Mouse (Mus musculus) liver, embryonic 15.5 days (tissue): Measurements from ENCODE around the gene Gps2. TPM values are rescaled to one million over a fixed set of nuclear protein-coding genes. Genes with fewer than 3 reads are reported as not detected.
A peak's percentile ranks its signal among the peaks of the same experiment; 100 is the strongest.
"Not testable (repeated sequence)": the region's sequence is repeated elsewhere in the genome, so short reads cannot be mapped to it uniquely, and the experiment has no call there.

Experiments used
- ATAC-seq: fragments of 200-750 bp; cut with Nextera tagmentation; 2 replicates; pipeline ENCODE4 v1.8.0; 2017; ENCODE audit warnings: moderate number of reproducible peaks, mild to moderate bottlenecking, moderate library complexity; ENCODE audit not compliant: insufficient read depth
- H3K27ac ChIP-seq: fragments of 300-500 bp; sonication (generic); replicated peaks from 2 replicates; pipeline ENCODE4 v1.5.1; 2015; ENCODE audit warnings: mild to moderate bottlenecking, inconsistent platforms
- H3K27me3 ChIP-seq: fragments of 300-500 bp; sonication (generic); 2 replicates; pipeline ENCODE4 v1.6.1; 2015; ENCODE audit warnings: mild to moderate bottlenecking, inconsistent platforms
- H3K36me3 ChIP-seq: fragments of 300-500 bp; sonication (generic); replicated peaks from 2 replicates; pipeline ENCODE4 v1.6.1; 2015; ENCODE audit warnings: moderate library complexity, mild to moderate bottlenecking, inconsistent platforms
- H3K4me1 ChIP-seq: fragments of 300-500 bp; sonication (generic); replicated peaks from 2 replicates; pipeline ENCODE4 v1.6.1; 2015; ENCODE audit warnings: inconsistent platforms
- H3K4me2 ChIP-seq: fragments of 300-500 bp; sonication (generic); 2 replicates; pipeline ENCODE4 v1.6.1; 2015; ENCODE audit warnings: moderate library complexity, mild to moderate bottlenecking, inconsistent platforms
- H3K4me3 ChIP-seq: fragments of 300-500 bp; sonication (generic); replicated peaks from 2 replicates; pipeline ENCODE4 v1.5.1; 2015; ENCODE audit warnings: mild to moderate bottlenecking, inconsistent platforms
- H3K9ac ChIP-seq: fragments of 300-500 bp; sonication (generic); 2 replicates; pipeline ENCODE4 v1.6.1; 2015; ENCODE audit warnings: moderate library complexity, mild to moderate bottlenecking, inconsistent platforms
- H3K9me3 ChIP-seq: fragments of 300-500 bp; sonication (generic); replicated peaks from 2 replicates; pipeline ENCODE4 v1.6.1; 2016; ENCODE audit warnings: inconsistent platforms
- WGBS: fragments of 180-500 bp; shearing (Covaris S2); methylation state at CpG from one replicate; pipeline ENCODE4 v1.1.7; 2015; ENCODE audit warnings: mixed read lengths; ENCODE audit not compliant: insufficient replicate concordance; 5-methylcytosine and 5-hydroxymethylcytosine counted together
- polyA plus RNA-seq: library from polyadenylated mRNA; unstranded; fragments of >200 nt; fragmentation: Nextera tagmentation; extraction: Ambion mirVana; gene quantifications from 2 replicates; pipeline ENCODE4 v1.2.1, GENCODE M21; 2015

Gene Gps2
- polyA plus RNA-seq, 1 experiment from 2014 or later, result 90.6 TPM

DNA sequence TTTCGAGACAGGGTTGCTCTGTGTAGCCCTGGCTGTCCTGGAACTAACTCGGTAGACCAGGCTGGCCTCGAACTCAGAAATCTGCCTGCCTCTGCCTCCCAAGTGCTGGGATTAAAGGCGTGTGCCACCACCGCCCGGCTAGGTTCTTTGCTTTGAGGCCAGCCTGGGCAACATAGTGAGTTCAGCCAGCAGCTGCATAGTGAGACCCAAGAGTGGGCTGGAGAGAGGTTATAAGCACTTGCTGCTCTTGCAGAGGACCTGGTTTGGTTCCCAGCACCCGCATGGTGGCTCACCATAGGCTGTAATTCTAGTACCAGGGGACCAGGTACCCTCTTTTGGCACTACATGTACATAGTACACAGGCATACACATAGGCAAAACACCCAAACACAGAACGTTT is 16.5 kb downstream of the Gps2 start:
- not testable (repeated sequence) for H3K9ac ChIP-seq, H3K9me3 ChIP-seq, ATAC-seq, H3K27ac ChIP-seq, H3K4me2 ChIP-seq, H3K36me3 ChIP-seq, H3K4me3 ChIP-seq
- Histone ChIP-seq H3K4me1 (peaks cover 20% of the 10 kb centered on the region), H3K27me3 (peaks cover 13% of the 10 kb centered on the region)
- WGBS, result 79% methylated on average over 8 of the region's 8 CpGs

DNA sequence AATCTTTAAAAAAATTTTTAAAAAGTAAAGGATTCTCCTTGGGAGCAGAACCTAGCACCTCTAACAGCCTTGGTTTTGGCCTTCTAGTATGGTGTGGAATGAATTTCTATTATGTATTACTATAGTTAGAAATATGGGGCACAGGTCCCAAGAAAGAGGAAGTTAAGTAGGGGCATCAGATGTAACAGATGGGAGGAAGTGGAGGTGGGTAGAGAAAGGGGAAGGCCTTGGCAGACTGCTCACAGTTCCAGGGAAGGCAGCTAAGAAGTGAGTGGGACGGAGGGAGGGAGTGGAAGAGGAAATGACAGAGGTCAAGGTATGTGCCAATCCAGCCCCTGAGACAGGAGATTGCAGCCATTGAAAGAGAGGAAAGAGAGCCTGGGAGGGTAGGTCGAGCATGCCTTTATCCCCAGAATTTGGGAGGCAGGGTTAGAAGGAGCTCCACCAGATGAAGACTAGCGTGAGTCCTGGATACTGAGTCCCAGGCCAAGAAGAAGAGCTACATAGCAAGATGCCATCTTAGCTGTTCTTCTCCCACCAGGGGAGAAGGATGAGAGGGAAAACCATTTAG is 17.4 kb downstream of the Gps2 start:
- ATAC-seq, result no peak
- no peak overlapping the region for H3K4me3 ChIP-seq
- no peaks in the 10 kb centered on the region for H3K9me3 ChIP-seq
- H3K4me1 ChIP-seq, result peaks cover 29% of the 10 kb centered on the region
- no peaks in the 10 kb centered on the region for H3K36me3 ChIP-seq
- peaks cover 22% of the 10 kb centered on the region for H3K27me3 ChIP-seq
- 43% methylated on average over 3 of the region's 3 CpGs for WGBS
- no peak overlapping the region for H3K9ac ChIP-seq
- no peak overlapping the region for H3K27ac ChIP-seq
- no peak overlapping the region for H3K4me2 ChIP-seq

DNA sequence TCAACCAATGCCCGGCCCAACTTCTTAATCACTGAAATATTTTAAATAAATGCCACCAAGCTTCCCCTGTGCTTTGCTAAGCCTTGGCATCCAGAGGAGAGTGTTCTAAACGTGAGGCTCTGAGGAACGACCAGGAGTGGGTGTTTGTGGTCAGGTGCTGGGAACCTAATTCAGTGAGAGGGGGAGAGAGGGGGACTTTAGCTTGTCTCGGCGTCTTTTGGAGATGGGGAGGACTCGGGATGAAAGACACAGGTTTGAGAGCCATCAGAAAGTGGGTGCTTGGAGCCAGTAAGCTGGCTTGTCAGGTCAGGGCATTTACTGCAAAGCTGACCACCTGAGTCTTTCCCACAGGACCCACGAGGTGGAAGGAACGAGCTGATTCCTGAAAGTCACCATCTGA is 18.1 kb downstream of the Gps2 start:
- 43% methylated on average over 8 of the region's 8 CpGs for WGBS
- Histone ChIP-seq H3K4me1 (peaks cover 36% of the 10 kb centered on the region), H3K9ac (no peak overlapping the region), H3K4me2 (no peak overlapping the region), H3K9me3 (no peaks in the 10 kb centered on the region), H3K4me3 (no peak overlapping the region), H3K27me3 (peaks cover 29% of the 10 kb centered on the region), H3K36me3 (no peaks in the 10 kb centered on the region), H3K27ac (no peak overlapping the region; the same call in 1 of the 2 replicates)
- ATAC-seq, result no peak

DNA sequence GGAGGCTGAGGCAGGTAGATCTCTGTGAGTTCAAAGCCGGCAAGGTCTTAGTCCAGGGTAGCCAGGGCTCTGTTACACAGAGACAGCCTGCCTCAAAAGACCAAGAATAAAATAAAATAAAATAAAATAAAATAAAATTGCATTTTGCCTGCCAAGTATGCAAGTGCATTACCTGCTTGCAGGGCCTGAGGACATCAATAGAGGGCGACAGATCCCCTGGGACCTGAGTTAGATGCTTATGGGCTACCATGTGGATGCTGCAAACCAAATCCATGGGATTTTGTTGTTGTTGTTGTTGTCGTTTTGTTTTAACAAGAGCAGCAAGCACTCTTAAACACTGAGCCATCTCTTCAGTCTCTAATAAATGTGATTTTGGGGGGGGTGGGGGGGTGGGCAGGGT is 18.6 kb downstream of the Gps2 start:
- no peak for ATAC-seq
- Histone ChIP-seq H3K9ac (no peak overlapping the region), H3K4me3 (no peak overlapping the region), H3K27me3 (peaks cover 34% of the 10 kb centered on the region), H3K27ac (no peak overlapping the region), H3K36me3 (no peaks in the 10 kb centered on the region), H3K9me3 (no peaks in the 10 kb centered on the region), H3K4me1 (peaks cover 36% of the 10 kb centered on the region), H3K4me2 (no peak overlapping the region)
- 33% methylated on average over 3 of the region's 3 CpGs for WGBS

DNA sequence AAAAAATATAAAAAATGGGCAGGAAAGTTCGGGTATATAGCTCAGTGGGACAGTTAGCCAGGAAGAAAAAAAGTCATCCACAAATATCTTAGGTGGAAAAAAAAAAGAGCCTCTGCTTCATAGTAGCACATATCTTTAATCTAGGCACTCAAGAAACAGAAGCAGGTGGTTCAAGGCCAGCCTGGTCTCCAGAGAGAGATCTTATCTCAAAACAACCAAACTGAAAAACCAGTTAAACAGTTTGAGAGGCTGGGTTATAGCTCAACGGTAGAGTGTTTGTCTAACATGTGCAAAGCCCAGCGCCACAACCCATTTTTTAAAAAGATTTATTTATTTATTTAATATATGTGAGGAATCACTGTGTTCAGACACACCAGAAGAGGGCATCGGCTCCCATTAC is 19.4 kb downstream of the Gps2 start:
- ATAC-seq, result no peak
- H3K9ac ChIP-seq, result no peak overlapping the region
- peaks cover 42% of the 10 kb centered on the region for H3K27me3 ChIP-seq
- peaks cover 36% of the 10 kb centered on the region for H3K4me1 ChIP-seq
- H3K36me3 ChIP-seq, result no peaks in the 10 kb centered on the region
- no peak overlapping the region for H3K27ac ChIP-seq
- H3K4me3 ChIP-seq, result no peak overlapping the region
- no peak overlapping the region for H3K4me2 ChIP-seq
- WGBS, result 42% methylated on average over 4 of the region's 4 CpGs
- no peaks in the 10 kb centered on the region for H3K9me3 ChIP-seq

DNA sequence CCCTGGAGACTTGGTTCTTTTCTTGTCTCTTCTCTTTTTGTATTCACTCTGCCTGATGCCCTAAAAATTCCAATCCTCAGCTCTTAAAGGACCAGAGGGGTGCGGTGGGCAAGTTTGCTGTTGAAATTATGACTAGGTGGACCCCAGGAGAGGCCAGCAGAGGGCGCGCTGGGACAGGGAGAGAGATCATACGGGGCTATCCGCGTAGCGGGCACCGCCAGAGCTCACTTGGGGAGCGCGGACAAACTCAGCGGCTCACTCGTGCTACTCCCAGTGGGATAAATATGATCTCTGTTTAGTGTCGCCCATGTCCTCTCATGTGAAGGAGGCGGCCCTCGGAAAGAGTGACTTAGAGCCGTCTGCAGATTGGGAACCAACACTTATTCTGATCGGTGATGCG is 20.5 kb downstream of the Gps2 start:
- H3K9me3 ChIP-seq, result no peaks in the 10 kb centered on the region
- no peak overlapping the region for H3K9ac ChIP-seq
- peak overlapping the region; percentile 92 for H3K4me2 ChIP-seq
- peaks cover 53% of the 10 kb centered on the region for H3K27me3 ChIP-seq
- H3K4me3 ChIP-seq, result peak overlapping the region; percentile 57
- H3K36me3 ChIP-seq, result no peaks in the 10 kb centered on the region
- H3K4me1 ChIP-seq, result peaks cover 46% of the 10 kb centered on the region
- ATAC-seq, result peak; percentile 43
- H3K27ac ChIP-seq, result no peak overlapping the region
- 1% methylated on average over 18 of the region's 18 CpGs for WGBS

DNA sequence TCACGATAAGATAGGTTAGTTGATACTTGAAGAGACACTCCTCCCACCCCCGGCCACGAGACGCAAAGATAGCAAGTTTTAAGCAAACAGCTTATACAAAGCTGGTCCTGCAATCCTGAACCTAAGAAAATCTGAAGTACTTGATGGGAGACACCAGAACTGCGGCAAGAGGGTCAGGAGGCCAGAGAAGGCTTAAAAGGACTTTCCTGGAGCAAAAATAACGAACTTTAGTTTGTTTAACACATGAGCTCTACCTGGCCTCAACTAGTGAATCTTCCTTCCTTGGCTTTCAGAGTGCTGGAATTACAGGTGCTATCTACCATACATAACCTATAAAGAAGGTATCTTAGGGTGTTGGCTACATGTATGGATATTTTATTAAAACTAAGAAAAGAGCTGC is 21.0 kb downstream of the Gps2 start:
- Histone ChIP-seq H3K36me3 (no peaks in the 10 kb centered on the region), H3K27me3 (peaks cover 58% of the 10 kb centered on the region), H3K9ac (no peak overlapping the region), H3K4me2 (peak overlapping the region; percentile 92), H3K4me1 (peaks cover 46% of the 10 kb centered on the region), H3K4me3 (peak overlapping the region; percentile 57), H3K9me3 (no peaks in the 10 kb centered on the region), H3K27ac (no peak overlapping the region)
- ATAC-seq, result no peak
- 13% methylated on average over 6 of the region's 6 CpGs for WGBS

DNA sequence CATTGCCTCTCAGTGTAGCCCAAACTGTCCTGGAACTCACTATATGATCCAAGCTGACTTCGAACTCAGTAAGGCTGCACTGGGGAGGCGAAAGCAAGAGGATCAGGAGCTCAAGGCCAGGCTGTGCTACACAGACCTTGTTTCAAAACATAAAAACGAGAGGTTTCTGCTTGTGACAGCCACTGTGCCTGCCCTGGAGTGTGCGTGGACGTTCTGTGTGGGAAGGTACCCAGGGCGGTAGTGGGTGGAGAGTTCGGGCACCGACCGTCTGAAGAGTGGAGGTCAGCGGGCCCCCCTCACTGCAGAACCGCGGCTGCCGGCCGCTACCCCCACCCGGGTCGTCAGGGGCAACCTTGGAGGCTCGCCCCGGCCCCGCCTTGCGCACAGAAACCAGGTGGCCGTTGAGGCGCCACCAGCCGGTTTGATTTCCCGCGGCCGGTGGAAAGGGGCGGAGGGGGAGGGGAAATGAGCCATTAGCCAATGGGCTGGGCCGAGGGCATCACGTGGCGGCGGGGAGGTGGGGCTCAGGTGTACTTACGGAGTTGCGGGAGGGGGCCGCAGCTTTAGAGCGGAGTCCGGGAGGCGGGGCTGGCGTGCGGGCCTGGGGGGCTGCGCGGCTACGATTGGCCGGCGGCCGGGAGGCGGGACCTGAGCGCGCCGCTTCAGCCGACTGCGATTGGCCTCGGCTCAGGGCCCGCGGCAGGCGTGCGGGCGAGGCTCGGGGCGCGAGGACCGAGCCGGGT is 21.6 kb downstream of the Gps2 start, which contains the start of gene Ybx2:
TSS of gene Ybx2 (plus strand) at position 660 of the 743 bp plus-strand sequence.
- no peaks in the 10 kb centered on the region for H3K36me3 ChIP-seq
- peak within 1 kb of the TSS; percentile 37 for H3K9ac ChIP-seq
- H3K9me3 ChIP-seq, result no peaks in the 10 kb centered on the region
- peak within 1 kb of the TSS; percentile 57 for H3K4me3 ChIP-seq
- ATAC-seq, result peak; percentile 72
- H3K4me2 ChIP-seq, result peak within 1 kb of the TSS; percentile 92
- no peak within 1 kb of the TSS for H3K27ac ChIP-seq
- WGBS, result 2% methylated on average over 62 of the region's 62 CpGs
- H3K4me1 ChIP-seq, result peaks cover 46% of the 10 kb centered on the region
- peaks cover 65% of the 10 kb centered on the region for H3K27me3 ChIP-seq

DNA sequence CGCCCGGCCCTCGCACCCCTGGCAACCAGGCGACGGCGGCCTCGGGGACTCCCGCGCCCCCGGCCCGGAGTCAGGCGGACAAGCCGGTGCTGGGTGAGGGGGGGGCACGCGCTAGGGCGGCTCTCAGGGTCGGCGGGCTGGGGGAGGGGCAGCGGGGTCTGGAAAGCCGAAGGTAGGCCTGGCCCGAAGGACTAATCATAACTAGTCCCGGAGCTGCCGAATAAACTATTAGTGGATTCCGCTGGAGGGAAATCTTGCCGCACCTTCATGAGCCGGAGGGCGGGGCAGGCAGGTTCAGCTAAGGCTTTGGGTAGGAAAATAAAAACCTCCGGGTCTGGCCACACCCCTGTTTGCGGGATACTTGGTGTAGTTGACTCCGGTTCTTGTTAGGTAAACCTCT is 22.5 kb downstream of the Gps2 start:
- Histone ChIP-seq H3K9ac (peak overlapping the region; percentile 21; the same call in 1 of the 2 replicates), H3K4me2 (peak overlapping the region; percentile 92), H3K4me1 (peaks cover 46% of the 10 kb centered on the region), H3K9me3 (no peaks in the 10 kb centered on the region), H3K36me3 (no peaks in the 10 kb centered on the region), H3K27me3 (peaks cover 72% of the 10 kb centered on the region), H3K27ac (no peak overlapping the region), H3K4me3 (peak overlapping the region; percentile 57)
- WGBS, result 3% methylated on average over 30 of the region's 30 CpGs
- 0 out of 2 replicates have a peak, but pooled peaks have one; percentile 2 for ATAC-seq

DNA sequence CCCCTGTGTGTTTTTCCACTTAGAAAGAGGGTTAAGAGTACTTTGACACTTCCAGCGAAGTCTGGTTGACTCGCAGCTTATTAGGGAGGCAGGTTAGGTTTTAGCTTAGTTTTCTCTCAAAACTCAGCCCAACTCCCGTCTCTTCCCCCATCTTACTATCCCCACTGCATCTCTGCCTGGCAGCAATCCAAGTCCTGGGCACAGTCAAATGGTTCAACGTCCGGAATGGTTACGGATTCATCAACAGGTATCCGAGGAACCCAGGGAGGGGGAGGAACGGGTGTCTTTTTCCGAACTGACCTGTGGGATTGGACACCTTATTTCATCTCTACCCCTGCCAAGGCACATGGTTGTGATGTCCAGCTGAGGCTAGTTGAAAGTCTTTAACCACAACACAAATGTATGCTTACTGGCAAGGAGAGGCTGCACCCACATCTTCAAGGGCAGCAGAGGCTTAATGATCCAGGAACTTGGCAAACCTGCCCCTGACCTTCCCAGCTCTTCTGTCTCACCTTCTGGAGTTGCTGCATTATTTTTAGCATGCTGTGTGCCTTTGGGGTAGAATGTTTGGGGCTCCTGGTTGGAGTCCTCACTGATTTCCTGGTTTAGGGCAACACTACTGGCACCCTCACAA is 23.1 kb downstream of the Gps2 start:
- no peaks in the 10 kb centered on the region for H3K9me3 ChIP-seq
- H3K4me2 ChIP-seq, result peak overlapping the region; percentile 92
- ATAC-seq, result no peak
- H3K27me3 ChIP-seq, result peaks cover 77% of the 10 kb centered on the region
- H3K9ac ChIP-seq, result no peak overlapping the region; the same call in 1 of the 2 replicates
- peaks cover 46% of the 10 kb centered on the region for H3K4me1 ChIP-seq
- no peaks in the 10 kb centered on the region; the same call in 1 of the 2 replicates for H3K36me3 ChIP-seq
- WGBS, result 46% methylated on average over 9 of the region's 9 CpGs
- H3K4me3 ChIP-seq, result peak overlapping the region; percentile 57; the same call in 1 of the 2 replicates
- no peak overlapping the region for H3K27ac ChIP-seq

DNA sequence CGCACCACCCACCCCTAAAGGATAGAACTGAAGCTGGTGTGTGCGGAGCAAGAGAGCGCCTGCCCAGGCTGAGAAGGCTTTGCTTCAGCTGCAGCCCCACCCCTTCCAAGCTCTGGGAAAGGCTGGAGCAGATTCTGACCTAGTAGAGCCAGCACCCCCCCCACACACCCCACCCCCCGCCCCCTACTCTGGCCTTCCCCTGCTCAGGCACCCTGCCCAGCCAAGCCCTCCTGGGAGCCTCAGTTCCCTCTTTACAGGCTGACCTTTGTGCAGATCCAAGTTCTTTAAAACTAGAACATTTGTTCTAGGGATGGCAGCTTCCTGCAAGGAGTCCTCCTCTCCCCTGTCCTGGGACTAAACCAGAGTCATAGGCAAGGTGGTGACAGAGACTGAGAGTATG is 23.7 kb downstream of the Gps2 start:
- Histone ChIP-seq H3K27ac (no peak overlapping the region), H3K4me2 (no peak overlapping the region), H3K4me3 (no peak overlapping the region), H3K36me3 (peaks cover 5% of the 10 kb centered on the region), H3K27me3 (peaks cover 82% of the 10 kb centered on the region), H3K4me1 (peaks cover 44% of the 10 kb centered on the region), H3K9me3 (no peaks in the 10 kb centered on the region), H3K9ac (no peak overlapping the region)
- WGBS, result 44% methylated on average over 4 of the region's 4 CpGs
- no peak for ATAC-seq
